Mouse (Mus musculus): Measurements from ENCODE around the gene Olfr578. TPM values are rescaled to one million over a fixed set of nuclear protein-coding genes. Genes with fewer than 3 reads are reported as not detected.

Gene Olfr578
- not detected for total RNA-seq (2021)

GRCm38 (mm10) chr7:102989224-102989623 is at the start of gene Olfr578:
Gene Olfr578, minus strand, starts transcription at chr7:102989324.
- DNase-seq = no peak
- intact Hi-C loops (cut with DNase I) = no loop called here

GRCm38 (mm10) chr7:103037724-103038123 is 48.6 kb upstream of the Olfr578 start, which contains the start of gene Olfr582:
Gene Olfr582, plus strand, starts transcription at chr7:103038024.
- intact Hi-C loops (cut with DNase I) = no loop called here
- DNase-seq = no peak

DNA sequence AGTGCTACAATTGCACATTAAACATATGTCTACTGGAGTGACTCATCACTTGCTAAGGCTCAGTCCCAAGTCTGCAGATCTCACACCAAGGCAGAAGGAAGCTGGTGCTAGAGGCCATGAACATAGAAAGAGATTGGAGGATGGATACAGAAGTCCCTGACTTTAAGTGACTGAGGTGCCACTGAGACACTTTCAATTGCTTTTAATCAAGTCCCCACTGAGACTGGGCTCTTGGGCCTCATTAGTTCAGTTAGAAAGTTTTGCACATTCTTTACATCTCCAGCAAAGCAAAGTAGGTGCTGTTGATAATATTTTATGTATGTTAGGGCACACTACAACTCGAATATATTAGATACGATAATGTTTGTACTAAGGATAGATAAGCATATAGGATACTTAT is 13.3 kb downstream of the Olfr578 start, which contains the start of gene Olfr577:
Olfr577 (minus strand) TSS at position 101 of the 400 bp plus-strand sequence.
- DNase-seq = no peak
- intact Hi-C loops (cut with DNase I) = no loop called here

GRCm38 (mm10) chr7:102974399-102974798 is 14.7 kb downstream of the Olfr578 start:
- intact Hi-C loops (cut with DNase I) = no loop called here
- DNase-seq = no peak

GRCm38 (mm10) chr7:102962360-102962759 is 26.8 kb downstream of the Olfr578 start, which contains the start of gene Olfr576:
Gene Olfr576, plus strand, starts transcription at chr7:102962660.
- intact Hi-C loops (cut with DNase I) = no loop called here
- DNase-seq = no peak

DNA sequence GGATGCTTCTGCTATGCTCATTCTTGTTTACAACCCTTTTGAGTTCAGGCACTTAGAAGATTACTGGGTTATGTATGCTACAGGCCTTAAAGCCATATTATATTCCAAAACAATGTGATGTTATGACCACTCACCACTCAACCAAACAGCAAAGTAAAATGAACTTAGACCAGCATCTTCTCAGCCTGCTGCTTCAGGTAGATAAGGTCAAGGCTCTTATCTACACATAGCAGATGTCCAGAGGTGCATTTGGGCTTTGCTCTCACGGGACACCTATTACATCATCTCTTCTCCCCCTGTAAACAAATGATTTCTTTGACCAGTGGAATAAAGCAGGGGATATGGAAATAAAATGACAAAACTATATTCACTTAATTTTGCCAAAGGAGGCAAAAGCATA is 30.5 kb downstream of the Olfr578 start, which contains the start of gene Olfr575:
Olfr575 (minus strand) TSS at position 183 of the 400 bp plus-strand sequence.
- DNase-seq = no peak
- intact Hi-C loops (cut with DNase I) = no loop called here

DNA sequence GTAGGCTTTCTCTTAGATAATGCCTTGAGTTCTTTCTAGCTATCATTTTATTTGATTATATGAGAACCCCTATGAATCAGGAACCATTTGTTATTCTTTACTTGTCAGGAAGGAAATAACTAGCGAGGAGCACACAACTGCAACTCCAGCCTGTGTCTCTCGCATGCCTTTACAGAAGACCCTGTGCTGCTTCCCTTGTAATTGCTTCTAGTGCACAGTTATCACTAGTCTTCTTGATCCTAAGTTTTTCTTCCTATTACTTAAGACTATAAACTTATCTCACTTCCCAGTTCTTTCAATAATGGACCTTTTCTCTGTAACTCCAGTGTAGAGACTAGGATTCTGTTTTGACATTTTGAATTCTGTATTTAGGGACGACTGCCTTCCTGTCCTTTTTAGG is 31.0 kb downstream of the Olfr578 start:
- DNase-seq = no peak
- intact Hi-C loops (cut with DNase I) = no loop called here

DNA sequence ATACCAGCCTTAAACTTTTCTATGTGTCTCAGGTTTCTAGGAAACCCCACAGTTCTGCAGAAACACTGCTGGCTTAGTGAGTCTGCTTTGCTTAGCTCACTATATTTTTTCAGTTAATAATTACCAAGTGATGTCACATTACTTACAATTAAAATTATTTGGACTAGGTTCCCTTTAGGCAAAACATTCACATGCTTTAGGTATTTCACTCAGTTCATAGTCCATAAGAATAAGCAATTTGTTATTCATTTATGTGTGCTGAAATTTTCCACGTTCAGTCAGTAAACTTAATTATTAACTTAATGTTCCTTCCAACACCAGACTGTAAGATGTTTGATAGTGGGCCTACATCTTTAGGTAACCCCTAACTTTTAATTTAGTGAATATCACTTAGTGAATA is 38.4 kb downstream of the Olfr578 start:
- intact Hi-C loops (cut with DNase I) = no loop called here
- no peak for DNase-seq

DNA sequence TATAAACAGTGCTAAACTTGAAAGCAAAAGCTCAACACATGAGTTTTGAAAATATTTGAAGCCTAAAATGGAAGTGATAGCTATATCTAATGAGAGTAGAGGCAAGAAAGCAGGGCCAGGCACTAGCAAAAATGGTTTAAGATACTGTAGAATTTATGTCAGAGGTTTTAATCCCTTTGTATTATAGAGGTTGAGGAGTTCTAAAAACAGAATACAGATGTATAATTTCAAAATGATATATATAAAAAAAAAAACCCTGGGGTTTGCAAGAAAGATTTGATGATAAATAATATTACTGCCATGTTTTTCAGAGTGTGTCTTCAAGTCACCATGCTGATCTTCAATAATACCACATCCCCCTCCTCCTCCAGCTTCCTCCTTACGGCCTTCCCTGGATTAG is 41.0 kb downstream of the Olfr578 start, which contains the start of gene Olfr574:
Olfr574 (plus strand) TSS at position 301 of the 400 bp plus-strand sequence.
- DNase-seq = no peak
- intact Hi-C loops (cut with DNase I) = no loop called here

- intact Hi-C loops (cut with DNase I) = no loop called here
- DNase-seq = no peak
Measured at GRCm38 (mm10) chr7:102943417-102943816, 45.7 kb downstream of the Olfr578 start.

- intact Hi-C loops (cut with DNase I) = no loop called here
- no peak for DNase-seq
Measured at GRCm38 (mm10) chr7:102942475-102942874, 46.6 kb downstream of the Olfr578 start, which contains the start of gene Olfr573-ps1. Gene Olfr573-ps1, minus strand, starts transcription at chr7:102942575.

Other genes starting within 250 kb of the Olfr578 start
- not detected for gene Olfr560, start 230.0 kb downstream of the Olfr578 start, total RNA-seq (2021)
- under 1 TPM; 0.28 to 0.68 TPM for gene Olfr78, start 229.9 kb downstream of the Olfr578 start, total RNA-seq (2021)
- gene Olfr561, start 218.1 kb downstream of the Olfr578 start, total RNA-seq (2021) = not detected
- not detected for gene Olfr564, start 185.8 kb downstream of the Olfr578 start, total RNA-seq (2021)
- gene Olfr566, start 130.6 kb downstream of the Olfr578 start, total RNA-seq (2021) = not detected
- gene Olfr568, start 112.2 kb downstream of the Olfr578 start, total RNA-seq (2021) = not detected
- not detected for gene Olfr569, start 98.4 kb downstream of the Olfr578 start, total RNA-seq (2021)
- gene Olfr570, start 94.7 kb downstream of the Olfr578 start, total RNA-seq (2021) = not detected
- not detected for gene Olfr571, start 71.8 kb downstream of the Olfr578 start, total RNA-seq (2021)
- gene Olfr572, start 64.9 kb downstream of the Olfr578 start, total RNA-seq (2021) = not detected
- gene Olfr573-ps1, start 46.7 kb downstream of the Olfr578 start, total RNA-seq (2021) = not detected
- gene Olfr574, start 40.9 kb downstream of the Olfr578 start, total RNA-seq (2021) = not detected
- gene Olfr575, start 30.5 kb downstream of the Olfr578 start, total RNA-seq (2021) = not detected
- not detected for gene Olfr576, start 26.7 kb downstream of the Olfr578 start, total RNA-seq (2021)
- gene Olfr577, start 13.4 kb downstream of the Olfr578 start, total RNA-seq (2021) = not detected
- not detected for gene Olfr582, start 48.7 kb upstream of the Olfr578 start, total RNA-seq (2021)
- not detected for gene Olfr583, start 62.0 kb upstream of the Olfr578 start, total RNA-seq (2021)
- gene Olfr584, start 92.6 kb upstream of the Olfr578 start, total RNA-seq (2021) = not detected
- gene Olfr585, start 108.4 kb upstream of the Olfr578 start, total RNA-seq (2021) = not detected
- gene Olfr586, start 136.3 kb upstream of the Olfr578 start, total RNA-seq (2021) = not detected
- not detected for gene Olfr588-ps1, start 151.6 kb upstream of the Olfr578 start, total RNA-seq (2021)
- gene Olfr589, start 167.0 kb upstream of the Olfr578 start, total RNA-seq (2021) = not detected
- gene Olfr591, start 189.0 kb upstream of the Olfr578 start, total RNA-seq (2021) = not detected
- not detected for gene Olfr592, start 195.5 kb upstream of the Olfr578 start, total RNA-seq (2021)
- gene Olfr593, start 222.5 kb upstream of the Olfr578 start, total RNA-seq (2021) = not detected
- gene Olfr594, start 227.7 kb upstream of the Olfr578 start, total RNA-seq (2021) = not detected